ENCODE assay signal across 10 mouse cellular contexts in the genomic region with DNA sequence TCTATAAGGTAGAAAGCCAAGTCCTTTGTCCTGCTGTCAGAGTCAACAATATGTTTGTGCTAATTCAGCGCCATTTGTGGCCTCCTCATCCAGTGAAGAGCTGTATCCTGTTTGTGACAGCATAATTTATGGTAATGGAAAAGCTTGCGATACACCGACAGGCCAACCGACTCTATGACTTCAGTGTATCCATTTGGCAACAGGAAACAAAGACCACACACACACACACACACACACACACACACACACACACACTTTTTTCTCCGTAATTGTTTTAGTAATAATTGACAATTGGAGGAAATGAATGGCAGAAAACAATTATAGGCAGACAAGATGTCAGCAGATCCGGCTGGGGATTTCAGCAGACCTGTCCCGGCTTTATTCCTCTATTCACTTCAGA. TPM values are rescaled to one million over a fixed set of nuclear protein-coding genes. Genes with fewer than 3 reads are reported as not detected.
A peak's percentile ranks its signal among the peaks of the same experiment; 100 is the strongest.
DNase-seq lines count a peak whose midpoint lies in the region; ATAC-seq and TF ChIP-seq lines count a peak whose summit lies in the region.
"Had no signal": no experiment of that assay in that cellular context is flagged by ENCODE, and none has a peak within 500 bp of the region (broad histone marks: within the 10 kb centered on the region; RNA-seq: fewer than 3 reads in every experiment).

No protein-coding gene starts in this region.

- H3K36me3 ChIP-seq in lung, embryonic 16.5 days (ENCODE audit: control insufficient read depth, insufficient read depth, low read length) = no peaks in the 10 kb centered on the region

- 49% methylated on average over 7 of the region's 7 CpGs for whole genome bisulfite sequencing in lung, embryonic 16.5 days

- H3K9me3 ChIP-seq in lung, embryonic 16.5 days (ENCODE audit: control insufficient read depth, low read length) = no peaks in the 10 kb centered on the region

- H3K27me3 ChIP-seq in lung, embryonic 16.5 days (ENCODE audit: control insufficient read depth, insufficient read depth, low read depth, low read length) = no peaks in the 10 kb centered on the region

- H3K9ac ChIP-seq in lung, embryonic 16.5 days (ENCODE audit: low read length) = no peak overlapping the region

- no peak for TF ChIP-seq CTCF in gastrocnemius, adult 2 months (IDR thresholded peaks at IDR 0.05)

- H3K4me3 ChIP-seq in gastrocnemius, adult 2 months = peak overlapping the region; percentile 35
- H3K4me3 ChIP-seq in lung, embryonic 16.5 days (ENCODE audit: low read length) = no peak overlapping the region

- H3K4me2 ChIP-seq in lung, embryonic 16.5 days (ENCODE audit: low read depth, low read length) = no peak overlapping the region

- ATAC-seq in hematopoietic stem cell, adult 5-6 weeks (replicated peaks in 1 of 2; ENCODE audit: insufficient read depth in 1 of 2, low FRiP score in 2 of 2, low TSS enrichment in 1 of 2, low read depth in 1 of 2, poor library complexity in 2 of 2, severe bottlenecking in 2 of 2) = peak; percentile 73 to 78
- ATAC-seq in lung, embryonic 16.5 days (ENCODE audit: low read depth) = peak; percentile 71
- ATAC-seq: intestine, embryonic 16.5 days had no signal

- peak overlapping the region; percentile 92 for H3K27ac ChIP-seq in gastrocnemius, adult 2 months
- H3K27ac ChIP-seq in lung, embryonic 16.5 days (ENCODE audit: low read length) = peak overlapping the region; percentile 73; the same call in 1 of the 2 replicates

- no peak for DNase-seq in gastrocnemius, adult 2 months
- DNase-seq in gastrocnemius, postnatal 10 days = no peak
- DNase-seq in 416B (ENCODE audit: low read depth) = peak; percentile 3
- no peak for DNase-seq in cerebellum, postnatal 14 days
- DNase-seq in frontal cortex, postnatal 25 days (ENCODE audit: low spot score in 2 of 2) = no peak
- DNase-seq in layer of hippocampus, adult 9-10 months (ENCODE audit: low spot score) = no peak
- DNase-seq: cerebellum, adult 9-10 months had no signal

- H3K4me1 ChIP-seq in lung, embryonic 16.5 days (replicated peaks; ENCODE audit: control insufficient read depth, insufficient read depth, low read length) = no peaks in the 10 kb centered on the region

- intact Hi-C loops in gastrocnemius, adult 2 months (cut with DNase I) = no loop called here

RNA-seq across cellular contexts. Expression of a gene that starts 4.9 kb away (rescaled TPM):
- 10 to 100 TPM; 31.2 to 52.3 TPM for total RNA-seq in gastrocnemius, adult 2 months (2021)
- 10 to 100 TPM; 38.2 to 39.7 TPM for total RNA-seq in gastrocnemius, postnatal 10 days (2021)
- total RNA-seq in hematopoietic stem cell, adult 5-6 weeks (2017) = 1.3 and 13.1 TPM in 2 replicates
- 31.4 and 34.3 TPM in 2 replicates for polyA plus RNA-seq in lung, embryonic 16.5 days (2015; fragmentation: Nextera tagmentation; extraction: Ambion mirVana)
